Mouse (Mus musculus) hindbrain, embryonic 15.5 days (tissue): Measurements from ENCODE around the gene Nox4. TPM values are rescaled to one million over a fixed set of nuclear protein-coding genes. Genes with fewer than 3 reads are reported as not detected.

Experiments
- ATAC-seq: fragments of 200-750 bp; cut with Nextera tagmentation; 2 replicates; pipeline ENCODE4 v1.8.0; 2017; ENCODE audit warnings: low read depth, moderate number of reproducible peaks, moderate TSS enrichment; ENCODE audit not compliant: low FRiP score
- H3K27ac ChIP-seq: fragments of 300-500 bp; sonication (generic); replicated peaks from 2 replicates; pipeline ENCODE4 v1.5.1; 2015; ENCODE audit warnings: mild to moderate bottlenecking, inconsistent platforms
- H3K27me3 ChIP-seq: fragments of 300-500 bp; sonication (generic); 2 replicates; pipeline ENCODE4 v1.6.1; 2015; ENCODE audit warnings: control low read depth, inconsistent platforms
- H3K36me3 ChIP-seq: fragments of 300-500 bp; sonication (generic); 2 replicates; pipeline ENCODE4 v1.6.1; 2015; ENCODE audit warnings: control low read depth, inconsistent platforms
- H3K4me1 ChIP-seq: fragments of 300-500 bp; sonication (generic); replicated peaks from 2 replicates; pipeline ENCODE4 v1.6.1; 2015; ENCODE audit warnings: control low read depth, inconsistent platforms
- H3K4me2 ChIP-seq: fragments of 300-500 bp; sonication (generic); 2 replicates; pipeline ENCODE4 v1.6.1; 2015; ENCODE audit warnings: moderate library complexity, mild to moderate bottlenecking, inconsistent platforms
- H3K4me3 ChIP-seq: fragments of 300-500 bp; sonication (generic); 2 replicates; pipeline ENCODE4 v1.5.1; 2015; ENCODE audit warnings: mild to moderate bottlenecking, inconsistent platforms
- H3K9ac ChIP-seq: fragments of 300-500 bp; sonication (generic); 2 replicates; pipeline ENCODE4 v1.6.1; 2015; ENCODE audit warnings: inconsistent platforms
- H3K9me3 ChIP-seq: fragments of 300-500 bp; sonication (generic); 2 replicates; pipeline ENCODE4 v1.6.1; 2016; ENCODE audit warnings: control low read depth, inconsistent platforms
- WGBS: fragments of 180-500 bp; shearing (Covaris S2); methylation state at CpG from one replicate; pipeline ENCODE4 v1.1.7; 2015; 5-methylcytosine and 5-hydroxymethylcytosine counted together
- polyA plus RNA-seq: library from polyadenylated mRNA; unstranded; fragments of >200 nt; fragmentation: Nextera tagmentation; extraction: Ambion mirVana; gene quantifications from 2 replicates; pipeline ENCODE4 v1.2.1, GENCODE M21; 2015

Gene Nox4
- polyA plus RNA-seq, 1 experiment from 2014 or later: 1.6 TPM

DNA sequence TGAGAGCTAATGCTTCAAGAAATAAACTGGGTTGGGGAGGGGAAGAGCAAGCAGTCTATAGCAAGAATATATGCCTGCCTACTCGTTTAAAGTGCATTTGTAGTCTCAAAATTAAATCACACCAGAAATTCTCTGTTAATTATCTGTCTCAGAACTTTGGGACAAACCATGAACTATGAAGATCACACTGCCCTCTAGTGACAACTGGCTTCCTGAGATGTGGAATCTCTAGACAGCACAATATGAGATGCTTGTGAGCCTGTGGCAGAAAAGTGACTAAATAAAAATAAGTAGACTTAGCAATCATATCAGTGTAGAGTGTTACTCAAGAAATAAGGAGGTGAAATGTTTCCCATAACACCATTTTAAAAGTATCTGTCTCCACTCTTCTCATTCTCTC is 31.3 kb downstream of the Nox4 start:
- Histone ChIP-seq H3K4me1 (no peaks in the 10 kb centered on the region), H3K4me3 (no peak overlapping the region), H3K27ac (no peak overlapping the region), H3K4me2 (no peak overlapping the region), H3K36me3 (no peaks in the 10 kb centered on the region), H3K9ac (no peak overlapping the region), H3K9me3 (no peaks in the 10 kb centered on the region), H3K27me3 (no peaks in the 10 kb centered on the region)
- WGBS: 6% methylated on average over 1 of the region's 1 CpGs
- no peak for ATAC-seq

- Histone ChIP-seq H3K27me3 (no peaks in the 10 kb centered on the region), H3K4me3 (no peak overlapping the region), H3K36me3 (no peaks in the 10 kb centered on the region), H3K9me3 (no peaks in the 10 kb centered on the region), H3K4me2 (no peak overlapping the region), H3K9ac (no peak overlapping the region), H3K27ac (no peak overlapping the region), H3K4me1 (no peaks in the 10 kb centered on the region)
- ATAC-seq: no peak
- WGBS: 86% methylated on average over 1 of the region's 1 CpGs
Observed at GRCm38 (mm10) chr7:87303726-87304315, 57.9 kb downstream of the Nox4 start.

DNA sequence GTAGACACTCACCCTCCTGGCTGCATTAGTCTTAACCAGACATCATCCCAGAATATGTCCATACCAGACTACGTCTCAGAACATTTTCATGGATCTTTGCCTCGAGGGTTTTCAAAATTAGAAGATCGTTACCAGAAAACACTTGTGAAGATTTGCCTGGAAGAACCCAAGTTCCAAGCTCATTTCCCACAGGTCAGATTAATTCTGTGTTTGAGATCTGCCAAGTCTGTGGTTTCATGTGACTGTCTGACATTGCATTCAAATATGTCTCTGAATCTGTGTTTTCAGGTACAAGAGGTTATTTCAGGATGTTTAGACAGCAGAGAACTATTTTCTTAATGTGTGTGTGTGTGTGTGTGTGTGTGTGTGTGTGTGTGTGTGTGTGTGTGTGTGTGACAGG is 75.7 kb downstream of the Nox4 start:
- Histone ChIP-seq H3K36me3 (no peaks in the 10 kb centered on the region), H3K27ac (no peak overlapping the region), H3K9me3 (no peaks in the 10 kb centered on the region), H3K4me2 (no peak overlapping the region), H3K27me3 (no peaks in the 10 kb centered on the region), H3K9ac (no peak overlapping the region), H3K4me3 (no peak overlapping the region), H3K4me1 (no peaks in the 10 kb centered on the region)
- WGBS: 80% methylated on average over 3 of the region's 3 CpGs
- ATAC-seq: no peak

GRCm38 (mm10) chr7:87322085-87322484 is 76.2 kb downstream of the Nox4 start:
- no peaks in the 10 kb centered on the region for H3K9me3 ChIP-seq
- no peaks in the 10 kb centered on the region for H3K27me3 ChIP-seq
- 88% methylated on average over 1 of the region's 1 CpGs for WGBS
- ATAC-seq: no peak
- no peak overlapping the region for H3K9ac ChIP-seq
- H3K4me1 ChIP-seq: no peaks in the 10 kb centered on the region
- no peaks in the 10 kb centered on the region for H3K36me3 ChIP-seq
- H3K27ac ChIP-seq: no peak overlapping the region
- no peak overlapping the region for H3K4me3 ChIP-seq
- H3K4me2 ChIP-seq: no peak overlapping the region

DNA sequence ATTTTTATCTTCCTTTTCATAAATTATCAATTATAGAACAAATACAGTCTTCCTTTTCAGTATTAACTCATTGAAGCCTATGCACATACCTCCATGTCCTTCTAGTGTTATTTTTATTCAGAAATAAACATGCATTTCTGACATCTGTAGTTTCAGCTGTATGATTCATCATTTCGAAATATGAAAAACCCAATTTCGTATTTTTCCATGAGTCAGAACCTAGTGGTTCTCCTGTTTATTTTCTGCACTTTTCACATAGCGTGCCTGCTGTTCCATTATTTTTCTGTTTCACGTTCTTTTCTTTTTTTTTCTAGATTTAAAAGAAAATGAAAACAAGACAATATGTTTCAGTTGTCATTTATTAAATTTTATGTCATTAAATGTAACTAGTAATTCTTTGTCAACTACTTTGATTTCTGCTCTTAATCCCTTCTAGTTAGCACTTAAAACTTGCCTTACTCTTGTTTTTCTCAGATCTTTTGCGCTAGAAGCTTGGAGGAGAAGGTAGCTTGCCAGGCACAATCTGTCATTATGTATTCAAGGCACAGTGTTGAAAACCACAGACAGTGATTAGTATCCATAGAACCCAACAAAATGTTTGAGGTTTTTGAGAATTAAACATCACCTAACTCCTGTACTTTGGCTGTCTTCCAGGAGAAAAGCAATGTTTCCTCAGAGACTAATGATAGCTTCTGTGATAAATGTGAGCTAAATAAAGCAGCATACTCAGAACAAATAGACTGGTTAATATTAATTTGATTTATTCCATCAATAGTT is 85.1 kb downstream of the Nox4 start:
- Histone ChIP-seq H3K4me3 (no peak overlapping the region), H3K27ac (no peak overlapping the region), H3K4me1 (no peaks in the 10 kb centered on the region), H3K36me3 (no peaks in the 10 kb centered on the region), H3K9ac (no peak overlapping the region), H3K27me3 (no peaks in the 10 kb centered on the region), H3K9me3 (no peaks in the 10 kb centered on the region), H3K4me2 (no peak overlapping the region)
- no peak for ATAC-seq
- WGBS: 89% methylated on average over 5 of the region's 5 CpGs

- H3K4me3 ChIP-seq: no peak overlapping the region
- no peaks in the 10 kb centered on the region for H3K9me3 ChIP-seq
- no peak for ATAC-seq
- H3K27ac ChIP-seq: no peak overlapping the region
- no peaks in the 10 kb centered on the region for H3K4me1 ChIP-seq
- no peaks in the 10 kb centered on the region for H3K36me3 ChIP-seq
- no peaks in the 10 kb centered on the region for H3K27me3 ChIP-seq
- 86% methylated on average over 3 of the region's 3 CpGs for WGBS
- H3K4me2 ChIP-seq: no peak overlapping the region
- H3K9ac ChIP-seq: no peak overlapping the region
Observed at GRCm38 (mm10) chr7:87345598-87345997, 99.7 kb downstream of the Nox4 start.

- no peak for ATAC-seq
- Histone ChIP-seq H3K36me3 (no peaks in the 10 kb centered on the region), H3K4me2 (no peak overlapping the region), H3K9ac (no peak overlapping the region), H3K27me3 (no peaks in the 10 kb centered on the region), H3K27ac (no peak overlapping the region), H3K4me3 (no peak overlapping the region), H3K9me3 (no peaks in the 10 kb centered on the region), H3K4me1 (no peaks in the 10 kb centered on the region)
- WGBS: 43% methylated on average over 2 of the region's 2 CpGs
Observed at GRCm38 (mm10) chr7:87352818-87353217, 106.9 kb downstream of the Nox4 start.

DNA sequence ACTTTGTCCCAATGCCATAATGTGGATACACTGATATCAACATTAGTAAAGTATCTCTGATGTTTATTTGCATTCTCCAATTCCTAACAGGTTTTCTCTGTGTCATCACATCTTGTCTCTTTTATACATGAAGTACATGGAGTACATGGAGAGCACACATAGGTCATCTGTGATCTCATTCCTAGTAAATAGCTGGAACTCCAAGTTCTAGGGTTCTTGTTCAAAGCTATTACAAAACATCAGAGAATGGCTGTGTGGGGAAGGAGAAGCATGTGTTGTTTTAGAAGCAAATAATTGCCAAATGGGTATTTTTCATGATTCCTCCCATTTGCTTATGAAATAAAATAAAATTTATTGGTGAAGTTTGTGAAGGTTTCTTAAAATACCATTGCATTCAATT is 121.9 kb downstream of the Nox4 start:
- Histone ChIP-seq H3K4me1 (no peaks in the 10 kb centered on the region), H3K36me3 (no peaks in the 10 kb centered on the region), H3K9ac (no peak overlapping the region), H3K27ac (no peak overlapping the region), H3K27me3 (no peaks in the 10 kb centered on the region), H3K9me3 (no peaks in the 10 kb centered on the region), H3K4me2 (no peak overlapping the region), H3K4me3 (no peak overlapping the region)
- no peak for ATAC-seq

DNA sequence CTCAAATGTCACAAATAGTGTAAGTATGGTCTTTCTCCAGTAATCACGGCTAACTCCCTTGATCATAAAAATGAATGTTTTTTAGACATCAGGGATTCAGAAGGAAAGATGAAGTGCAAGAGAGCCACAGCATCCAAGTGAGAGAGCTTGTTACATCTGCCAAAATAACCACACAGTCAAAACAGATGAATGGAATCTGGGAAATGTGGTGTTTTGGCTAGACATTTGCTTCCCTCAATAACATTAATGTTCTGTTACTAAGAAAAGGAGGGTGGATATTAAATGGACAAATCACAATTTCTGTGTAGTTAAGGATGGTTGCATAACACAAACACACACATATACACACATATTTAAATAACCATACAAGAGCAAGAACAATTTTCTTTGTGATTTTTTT is 123.2 kb downstream of the Nox4 start:
- Histone ChIP-seq H3K9me3 (no peaks in the 10 kb centered on the region), H3K4me3 (no peak overlapping the region), H3K9ac (no peak overlapping the region), H3K4me1 (no peaks in the 10 kb centered on the region), H3K36me3 (no peaks in the 10 kb centered on the region), H3K4me2 (no peak overlapping the region), H3K27me3 (no peaks in the 10 kb centered on the region), H3K27ac (no peak overlapping the region)
- no peak for ATAC-seq
- WGBS: 93% methylated on average over 1 of the region's 1 CpGs

DNA sequence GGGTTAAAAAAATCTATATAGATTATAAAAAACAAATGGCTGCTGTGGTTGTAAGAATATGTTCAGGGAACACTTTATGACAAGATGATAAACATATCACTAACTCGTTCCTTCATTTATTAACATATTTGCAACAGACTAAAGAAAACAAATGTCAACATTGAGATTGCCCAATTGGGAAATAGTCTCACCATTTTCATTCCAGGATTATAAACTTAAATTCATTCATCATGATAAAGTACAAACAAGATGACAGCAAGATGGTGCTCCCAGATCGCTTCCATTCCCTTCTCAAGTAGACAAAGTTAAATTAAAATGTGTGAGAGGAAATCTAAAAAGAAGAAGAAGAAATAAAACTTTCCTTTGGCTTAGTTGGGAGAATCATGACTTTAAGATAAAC is 124.9 kb downstream of the Nox4 start:
- Histone ChIP-seq H3K4me1 (no peaks in the 10 kb centered on the region), H3K27me3 (no peaks in the 10 kb centered on the region), H3K4me3 (no peak overlapping the region), H3K9me3 (no peaks in the 10 kb centered on the region), H3K27ac (no peak overlapping the region), H3K9ac (no peak overlapping the region), H3K4me2 (no peak overlapping the region), H3K36me3 (no peaks in the 10 kb centered on the region)
- WGBS: 90% methylated on average over 2 of the region's 2 CpGs
- no peak for ATAC-seq

GRCm38 (mm10) chr7:87371316-87371715 is 125.4 kb downstream of the Nox4 start:
- Histone ChIP-seq H3K4me2 (no peak overlapping the region), H3K27me3 (no peaks in the 10 kb centered on the region), H3K4me1 (no peaks in the 10 kb centered on the region), H3K4me3 (no peak overlapping the region), H3K9me3 (no peaks in the 10 kb centered on the region), H3K9ac (no peak overlapping the region), H3K27ac (no peak overlapping the region), H3K36me3 (no peaks in the 10 kb centered on the region)
- ATAC-seq: no peak
- WGBS: 89% methylated on average over 2 of the region's 2 CpGs

DNA sequence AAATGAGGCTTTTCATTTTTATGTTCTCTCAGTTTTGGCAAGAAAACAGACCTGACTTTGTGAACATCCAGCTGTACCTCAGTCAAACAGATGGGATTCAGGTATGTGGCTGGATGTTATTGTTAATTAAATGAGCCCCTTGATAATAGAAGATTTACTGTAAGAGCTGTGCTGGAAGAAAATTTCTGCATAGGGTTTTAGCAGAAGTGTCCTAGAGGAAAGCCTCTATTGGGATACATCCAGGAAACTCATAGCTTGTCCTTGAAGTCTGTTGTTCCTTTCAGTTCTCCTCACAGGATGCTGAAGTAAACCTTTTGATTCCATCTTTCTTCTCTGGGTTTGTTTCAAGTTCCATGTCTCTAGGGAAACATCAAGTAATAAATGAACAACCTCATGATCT is 128.4 kb downstream of the Nox4 start:
- Histone ChIP-seq H3K4me2 (no peak overlapping the region), H3K9me3 (no peaks in the 10 kb centered on the region), H3K27me3 (no peaks in the 10 kb centered on the region), H3K9ac (no peak overlapping the region), H3K4me3 (no peak overlapping the region), H3K27ac (no peak overlapping the region), H3K4me1 (no peaks in the 10 kb centered on the region), H3K36me3 (no peaks in the 10 kb centered on the region)
- no peak for ATAC-seq

- no peak for ATAC-seq
- no peak overlapping the region for H3K27ac ChIP-seq
- H3K4me1 ChIP-seq: no peaks in the 10 kb centered on the region
- no peaks in the 10 kb centered on the region for H3K27me3 ChIP-seq
- no peaks in the 10 kb centered on the region for H3K36me3 ChIP-seq
- H3K9ac ChIP-seq: no peak overlapping the region
- H3K9me3 ChIP-seq: no peaks in the 10 kb centered on the region
- whole genome bisulfite sequencing: 61% methylated on average over 2 of the region's 2 CpGs
- H3K4me2 ChIP-seq: no peak overlapping the region
- no peak overlapping the region for H3K4me3 ChIP-seq
Observed at GRCm38 (mm10) chr7:87374935-87375334, 129.0 kb downstream of the Nox4 start.
